ENCODE assay signal across 21 mouse cellular contexts in genomic region chr3:36642736-36643135, GRCm38 (mm10). TPM values are rescaled to one million over a fixed set of nuclear protein-coding genes. Genes with fewer than 3 reads are reported as not detected.
A peak's percentile ranks its signal among the peaks of the same experiment; 100 is the strongest.
DNase-seq lines count a peak whose midpoint lies in the region.
"Had no signal": no experiment of that assay in that cellular context is flagged by ENCODE, and none has a peak within 500 bp of the region (broad histone marks: within the 10 kb centered on the region; RNA-seq: fewer than 3 reads in every experiment).

No protein-coding gene starts in this region.

- no peaks in the 10 kb centered on the region for H3K36me3 ChIP-seq in embryonic facial prominence, embryonic 10.5 days (replicated peaks)
- H3K36me3 ChIP-seq: G1E; limb, embryonic 13.5 days; liver, embryonic 15.5 days; midbrain, embryonic 15.5 days had no signal

- DNase-seq in layer of hippocampus, adult 8-10 months (ENCODE audit: low spot score in 2 of 2) = peak; percentile 19 to 32
- no peak for DNase-seq in layer of hippocampus, postnatal 10 days (ENCODE audit: low spot score in 2 of 2)
- DNase-seq in R1 (ENCODE audit: low read depth, low spot score) (peak; percentile 7), ZHBTc4 (ENCODE audit: low read depth, low spot score) (peak; percentile 9)
- peak; percentile 17 to 42 for DNase-seq in left cerebral cortex, postnatal 14 days (ENCODE audit: low spot score in 2 of 2)
- no peak for DNase-seq in embryonic facial prominence, embryonic 10.5 days (ENCODE audit: low spot score)
- DNase-seq in cerebellum, adult 8-10 months = no peak
- DNase-seq: adrenal gland, adult 2 months; cerebellum, adult 11 months; cerebellum, postnatal 25 days; kidney, postnatal 25 days; lung, postnatal 10 days had no signal

- H3K4me3 ChIP-seq in embryonic facial prominence, embryonic 10.5 days = no peak overlapping the region
- H3K4me3 ChIP-seq: forebrain, embryonic 13.5 days; heart, embryonic 12.5 days; limb, embryonic 13.5 days; liver, embryonic 15.5 days; megakaryocyte, embryonic 14.5 days; midbrain, embryonic 15.5 days had no signal

- no peaks in the 10 kb centered on the region for H3K27me3 ChIP-seq in embryonic facial prominence, embryonic 10.5 days (replicated peaks; ENCODE audit: low read depth, poor library complexity, severe bottlenecking)
- H3K27me3 ChIP-seq: forebrain, embryonic 13.5 days; heart, embryonic 12.5 days; limb, embryonic 13.5 days; liver, embryonic 15.5 days; megakaryocyte, embryonic 14.5 days; midbrain, embryonic 15.5 days had no signal

- intact Hi-C loops in left cerebral cortex, postnatal 14 days (cut with DNase I) = no loop called here

- H3K9me3 ChIP-seq in embryonic facial prominence, embryonic 10.5 days = no peaks in the 10 kb centered on the region
- H3K9me3 ChIP-seq: forebrain, embryonic 13.5 days; G1E; limb, embryonic 13.5 days; liver, embryonic 15.5 days; megakaryocyte, embryonic 14.5 days; midbrain, embryonic 15.5 days had no signal

- H3K4me1 ChIP-seq in embryonic facial prominence, embryonic 10.5 days = no peaks in the 10 kb centered on the region
- H3K4me1 ChIP-seq: forebrain, embryonic 13.5 days; limb, embryonic 13.5 days; liver, embryonic 15.5 days; midbrain, embryonic 15.5 days had no signal

- no peak overlapping the region for H3K27ac ChIP-seq in embryonic facial prominence, embryonic 10.5 days (replicated peaks)
- H3K27ac ChIP-seq: forebrain, embryonic 13.5 days; hindbrain, embryonic 14.5 days; limb, embryonic 13.5 days; liver, embryonic 15.5 days; midbrain, embryonic 15.5 days had no signal

- WGBS in embryonic facial prominence, embryonic 10.5 days = 73% methylated on average over 13 of the region's 13 CpGs

RNA-seq across cellular contexts. Expression of gene Bbs7, which starts 29.5 kb away (rescaled TPM):
- total RNA-seq in layer of hippocampus, adult 8-10 months (2022) = 10 to 100 TPM; 16.1 to 24.6 (median 19.5) TPM
- total RNA-seq in layer of hippocampus, postnatal 10 days (2021) = 10 to 100 TPM; 14.1 to 14.8 TPM
- 10 to 100 TPM; 12.9 to 13.9 TPM for total RNA-seq in left cerebral cortex, postnatal 14 days (2021)
- 16.2 and 17.5 TPM in 2 replicates for polyA plus RNA-seq in embryonic facial prominence, embryonic 10.5 days (2016; fragmentation: Nextera tagmentation; extraction: Ambion mirVana)

RNA-seq across cellular contexts. Expression of gene Trpc3, which starts 47.2 kb away (rescaled TPM):
- total RNA-seq in layer of hippocampus, adult 8-10 months (2022) = 1 to 10 TPM; 3.9 to 9.6 (median 6.6) TPM
- total RNA-seq in layer of hippocampus, postnatal 10 days (2021) = 10 to 100 TPM; 13.8 to 15.4 TPM
- total RNA-seq in left cerebral cortex, postnatal 14 days (2021) = 10 to 100 TPM; 22.4 to 31.3 TPM
- polyA plus RNA-seq in embryonic facial prominence, embryonic 10.5 days (2016; fragmentation: Nextera tagmentation; extraction: Ambion mirVana) = 2.7 and 3.5 TPM in 2 replicates
- polyA plus RNA-seq: CD4-positive, CD25-positive, alpha-beta regulatory T cell, adult 4 months; G1E had no signal

Comparison
In these comparisons a context has a peak if more than half of its experiments do, and no peak if none do; other contexts are left out.
1. DNase-seq: peak in layer of hippocampus, adult 8-10 months (2 of 2), R1 (single experiment), ZHBTc4 (single experiment) and left cerebral cortex, postnatal 14 days (2 of 2); none in layer of hippocampus, postnatal 10 days (0 of 2), embryonic facial prominence, embryonic 10.5 days (single experiment) and cerebellum, adult 8-10 months (single experiment).